Mouse (Mus musculus): ENCODE results near the gene Mtfmt. TPM values are rescaled to one million over a fixed set of nuclear protein-coding genes. Genes with fewer than 3 reads are reported as not detected.

Gene Mtfmt
- polyA plus RNA-seq, 1 experiment from 2014 or later, result 20.5 TPM

Other genes with a start within 250 kb of the Mtfmt start
- gene Parp16, start 240.4 kb upstream of the Mtfmt start, polyA plus RNA-seq (2014; fragmentation: Nextera tagmentation; extraction: Ambion mirVana), result 4.9 and 6.1 TPM in 2 replicates
- 0.12 and 0.29 TPM in 2 replicates for gene Cilp, start 170.6 kb upstream of the Mtfmt start, polyA plus RNA-seq (2014; fragmentation: Nextera tagmentation; extraction: Ambion mirVana)
- 50.0 and 52.8 TPM in 2 replicates for gene Clpx, start 141.5 kb upstream of the Mtfmt start, polyA plus RNA-seq (2014; fragmentation: Nextera tagmentation; extraction: Ambion mirVana)
- gene Pdcd7, start 89.7 kb upstream of the Mtfmt start, polyA plus RNA-seq (2014; fragmentation: Nextera tagmentation; extraction: Ambion mirVana), result 13.7 and 14.3 TPM in 2 replicates
- gene Ubap1l, start 74.7 kb upstream of the Mtfmt start, polyA plus RNA-seq (2014; fragmentation: Nextera tagmentation; extraction: Ambion mirVana), result 0.37 and 0.82 TPM in 2 replicates
- 0.66 and 0.76 TPM in 2 replicates for gene Kbtbd13, start 44.1 kb upstream of the Mtfmt start, polyA plus RNA-seq (2014; fragmentation: Nextera tagmentation; extraction: Ambion mirVana)
- 6.9 and 7.8 TPM in 2 replicates for gene Rasl12, start 37.3 kb upstream of the Mtfmt start, polyA plus RNA-seq (2014; fragmentation: Nextera tagmentation; extraction: Ambion mirVana)
- not detected in 2 replicates for gene Slc51b, start 12.8 kb upstream of the Mtfmt start, polyA plus RNA-seq (2014; fragmentation: Nextera tagmentation; extraction: Ambion mirVana)
- 131 and 142 TPM in 2 replicates for gene Spg21, start 25.2 kb downstream of the Mtfmt start, polyA plus RNA-seq (2014; fragmentation: Nextera tagmentation; extraction: Ambion mirVana)
- 0.21 TPM in 1 of 2 replicates, not detected in the other for gene Ankdd1a, start 84.4 kb downstream of the Mtfmt start, polyA plus RNA-seq (2014; fragmentation: Nextera tagmentation; extraction: Ambion mirVana)
- 10.5 and 13.3 TPM in 2 replicates for gene Plekho2, start 144.3 kb downstream of the Mtfmt start, polyA plus RNA-seq (2014; fragmentation: Nextera tagmentation; extraction: Ambion mirVana)
- 10.2 and 11.1 TPM in 2 replicates for gene Pif1, start 151.4 kb downstream of the Mtfmt start, polyA plus RNA-seq (2014; fragmentation: Nextera tagmentation; extraction: Ambion mirVana)
- gene Rbpms2, start 193.9 kb downstream of the Mtfmt start, polyA plus RNA-seq (2014; fragmentation: Nextera tagmentation; extraction: Ambion mirVana), result 20.4 and 20.7 TPM in 2 replicates
- gene Oaz2, start 232.2 kb downstream of the Mtfmt start, polyA plus RNA-seq (2014; fragmentation: Nextera tagmentation; extraction: Ambion mirVana), result 254 and 263 TPM in 2 replicates